Mouse (Mus musculus) WW6 (cell line): Measurements from ENCODE around the gene Akap10.
"Not testable (repeated sequence)": the region's sequence is repeated elsewhere in the genome, so short reads cannot be mapped to it uniquely, and the experiment has no call there.

Source experiments
- DNase-seq: peaks from one replicate; pipeline ENCODE4 v3.0.0-alpha.2; 2013; ENCODE audit warnings: low read depth, low spot score

The Akap10 gene

GRCm38 (mm10) chr11:61930098-61930517 is at the start of gene Akap10:
Akap10 (minus strand) TSS chr11:61930252.
- peak; percentile 87 for DNase-seq

- no peak for DNase-seq
These were observed 45.7 kb upstream of the Akap10 start for GRCm38 (mm10) chr11:61975783-61976182.

- no peak for DNase-seq
These were observed 44.2 kb upstream of the Akap10 start for GRCm38 (mm10) chr11:61974106-61974707.

- DNase-seq = no peak
These were observed 41.6 kb upstream of the Akap10 start for GRCm38 (mm10) chr11:61971441-61972221.

- no peak for DNase-seq
These were observed 40.8 kb upstream of the Akap10 start for GRCm38 (mm10) chr11:61970901-61971300.

- DNase-seq = no peak
These were observed 38.8 kb upstream of the Akap10 start for GRCm38 (mm10) chr11:61968875-61969274.

- DNase-seq = no peak
These were observed 37.0 kb upstream of the Akap10 start for GRCm38 (mm10) chr11:61967034-61967433.

GRCm38 (mm10) chr11:61964611-61965010 is 34.6 kb upstream of the Akap10 start:
- DNase-seq = no peak

GRCm38 (mm10) chr11:61963193-61963592 is 33.1 kb upstream of the Akap10 start:
- DNase-seq = no peak

GRCm38 (mm10) chr11:61962684-61963083 is 32.6 kb upstream of the Akap10 start:
- DNase-seq = no peak

- no peak for DNase-seq
These were observed 30.0 kb upstream of the Akap10 start for GRCm38 (mm10) chr11:61960096-61960495.

- not testable (repeated sequence) for DNase-seq
These were observed 28.7 kb upstream of the Akap10 start for GRCm38 (mm10) chr11:61958706-61959105.

- peak; percentile 24 for DNase-seq
These were observed 27.3 kb upstream of the Akap10 start for GRCm38 (mm10) chr11:61957296-61957813.

GRCm38 (mm10) chr11:61956572-61957295 is 26.7 kb upstream of the Akap10 start, which contains the start of gene Specc1:
Specc1 (plus strand) TSS chr11:61956763.
- peak; percentile 86 for DNase-seq

- no peak for DNase-seq
These were observed 25.9 kb upstream of the Akap10 start for GRCm38 (mm10) chr11:61955951-61956350.

GRCm38 (mm10) chr11:61955136-61955535 is 25.1 kb upstream of the Akap10 start:
- DNase-seq = no peak

- DNase-seq = peak; percentile 70
These were observed 20.6 kb upstream of the Akap10 start for GRCm38 (mm10) chr11:61950632-61951031.

GRCm38 (mm10) chr11:61949315-61949714 is 19.3 kb upstream of the Akap10 start:
- DNase-seq = peak; percentile 34

- DNase-seq = no peak
These were observed 16.6 kb upstream of the Akap10 start for GRCm38 (mm10) chr11:61946608-61947007.

- DNase-seq = no peak
These were observed 14.4 kb upstream of the Akap10 start for GRCm38 (mm10) chr11:61944417-61944816.

GRCm38 (mm10) chr11:61942903-61943302 is 12.9 kb upstream of the Akap10 start:
- no peak for DNase-seq

- no peak for DNase-seq
These were observed 7.7 kb upstream of the Akap10 start for GRCm38 (mm10) chr11:61937761-61938160.
